Mouse (Mus musculus) stomach, postnatal 0 days (tissue): ENCODE results near the gene Fam240a.

ENCODE experiments used
- CTCF ChIP-seq: IDR thresholded peaks from 2 replicates; pipeline ENCODE4 v1.5.1; 2016; ENCODE audit warnings: antibody characterized with exemption, low read depth, mild to moderate bottlenecking, moderate library complexity
- EP300 ChIP-seq: optimal IDR thresholded peaks from 2 replicates; pipeline ENCODE3; 2016; ENCODE audit warnings: antibody characterized with exemption

- TF ChIP-seq CTCF (peak; percentile 69), EP300 (no peak)
Observed at GRCm38 (mm10) chr9:110944265-110944664, 27.6 kb upstream of the Fam240a start.
